Mouse (Mus musculus) brain, embryonic 14.5 days (tissue): ENCODE results near the gene Fcrlb.

Experiments used
- CTCF ChIP-seq: fragments of 200-500 bp; IDR thresholded peaks from 2 replicates; pipeline ENCODE4 v1.5.1; 2012; ENCODE audit warnings: inconsistent platforms, mild to moderate bottlenecking, moderate library complexity, borderline replicate concordance; ENCODE audit not compliant: insufficient read depth, insufficient read length; ENCODE audit errors: extremely low read depth
- POLR2A ChIP-seq: fragments of 200-500 bp; IDR thresholded peaks from 2 replicates; pipeline ENCODE4 v1.6.1; 2012; ENCODE audit warnings: mild to moderate bottlenecking, inconsistent platforms, borderline replicate concordance; ENCODE audit not compliant: poor library complexity, insufficient read depth, insufficient read length, severe bottlenecking; ENCODE audit errors: extremely low read depth

DNA sequence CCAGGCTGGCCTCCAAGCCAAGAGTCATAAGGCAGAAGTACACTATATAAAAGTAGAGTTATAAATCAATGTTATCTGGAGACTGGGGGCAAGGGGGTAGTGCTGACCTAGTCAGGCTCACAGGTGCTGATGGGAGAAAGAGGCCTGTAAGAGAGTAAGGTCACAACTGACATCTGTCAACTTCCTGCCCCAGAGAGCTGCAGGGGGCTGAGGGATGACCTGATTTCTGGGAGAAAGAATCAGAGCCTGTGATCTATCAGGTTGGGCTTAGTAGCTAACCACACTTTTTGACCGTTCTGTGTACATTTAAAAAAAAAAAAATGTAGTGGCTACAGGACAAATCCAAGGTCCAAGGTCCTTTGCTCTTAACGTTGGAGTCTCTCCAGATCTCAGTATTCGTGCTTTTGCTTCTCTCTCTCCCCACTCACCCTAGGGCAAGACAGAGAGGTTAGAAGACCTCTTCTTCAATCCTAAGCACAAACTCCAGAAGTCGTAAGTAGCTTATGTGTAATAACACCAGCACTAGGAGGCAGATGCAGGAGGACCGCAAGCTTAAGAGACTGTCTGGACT lies 29.7 kb downstream of the Fcrlb start:
- TF ChIP-seq POLR2A (no peak), CTCF (no peak)
